Comparison of ENCODE assay signal across 25 mouse cellular contexts in the genomic region with DNA sequence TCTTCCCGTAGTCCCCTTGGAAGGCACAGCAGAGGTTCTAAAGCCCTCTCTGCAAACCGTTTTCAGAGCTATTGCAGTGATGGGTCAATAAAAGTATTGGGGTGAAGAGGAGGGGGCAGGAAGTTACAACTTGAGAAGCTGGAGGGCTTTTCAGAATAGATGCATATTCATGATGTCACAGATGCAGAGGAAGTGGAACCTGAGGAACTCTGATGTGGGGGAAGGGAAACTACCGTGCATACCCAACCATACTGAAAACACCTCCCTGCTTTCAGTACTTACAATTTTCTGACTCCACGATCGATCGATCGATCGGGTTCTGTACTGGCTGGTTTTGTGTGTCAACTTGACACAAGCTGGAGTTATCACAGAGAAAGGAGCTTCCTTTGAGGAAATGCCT. TPM values are rescaled to one million over a fixed set of nuclear protein-coding genes. Genes with fewer than 3 reads are reported as not detected.
A peak's percentile ranks its signal among the peaks of the same experiment; 100 is the strongest.
DNase-seq lines count a peak whose midpoint lies in the region; ATAC-seq and TF ChIP-seq lines count a peak whose summit lies in the region.
"Had no signal": no experiment of that assay in that cellular context is flagged by ENCODE, and none has a peak within 500 bp of the region (broad histone marks: within the 10 kb centered on the region; RNA-seq: fewer than 3 reads in every experiment).

No protein-coding gene starts in this region.

- H3K27me3 ChIP-seq in liver, postnatal 0 days (ENCODE audit: insufficient read depth, low read length), result no peaks in the 10 kb centered on the region
- H3K27me3 ChIP-seq: embryonic facial prominence, embryonic 12.5 days; forebrain, embryonic 13.5 days; forebrain, embryonic 15.5 days had no signal

- H3K4me1 ChIP-seq in liver, postnatal 0 days (ENCODE audit: insufficient read depth), result no peaks in the 10 kb centered on the region
- H3K4me1 ChIP-seq: embryonic facial prominence, embryonic 12.5 days; forebrain, embryonic 13.5 days; forebrain, embryonic 15.5 days had no signal

- DNase-seq in A20 (ENCODE audit: low read depth, low spot score), result peak; percentile 53
- DNase-seq in left cerebral cortex, adult 8-10 months (ENCODE audit: low spot score in 2 of 2), result no peak
- DNase-seq in lung, postnatal 4 days, result no peak
- no peak for DNase-seq in liver, postnatal 0 days
- DNase-seq: adrenal gland, adult 8-10 months; adrenal gland, postnatal 14 days; adrenal gland, postnatal 36 days; B cell, adult 2 months; cerebellum, adult 11-12 months; cerebellum, adult 2 months; cerebellum, adult 9-10 months; cerebellum, postnatal 10 days; cerebellum, postnatal 25 days had no signal

- TF ChIP-seq CTCF in liver, postnatal 0 days (IDR thresholded peaks at IDR 0.05; ENCODE audit: low read depth), result no peak

- no peaks in the 10 kb centered on the region for H3K9me3 ChIP-seq in liver, postnatal 0 days (ENCODE audit: low read length)
- H3K9me3 ChIP-seq: embryonic facial prominence, embryonic 10.5 days; embryonic facial prominence, embryonic 12.5 days; forebrain, embryonic 13.5 days; forebrain, embryonic 15.5 days; G1E had no signal

- 69% methylated on average over 8 of the region's 8 CpGs for WGBS in liver, postnatal 0 days (ENCODE audit: insufficient replicate concordance)

- no peak overlapping the region for H3K27ac ChIP-seq in liver, postnatal 0 days (ENCODE audit: low read depth)
- H3K27ac ChIP-seq: embryonic facial prominence, embryonic 10.5 days; embryonic facial prominence, embryonic 12.5 days; forebrain, embryonic 13.5 days; forebrain, embryonic 15.5 days had no signal

- ATAC-seq in CD4-positive, CD25-positive, alpha-beta regulatory T cell, adult 4 months, result peak; percentile 60
- ATAC-seq in activated CD4-positive, CD25-positive, alpha-beta regulatory T cell, adult 4 months, result peak; percentile 40
- no peak for ATAC-seq in liver, postnatal 0 days
- ATAC-seq: forebrain, embryonic 13.5 days; forebrain, embryonic 15.5 days had no signal

- H3K4me3 ChIP-seq in liver, postnatal 0 days (ENCODE audit: low read depth, low read length), result no peak overlapping the region
- H3K4me3 ChIP-seq: embryonic facial prominence, embryonic 10.5 days; embryonic facial prominence, embryonic 12.5 days; forebrain, embryonic 13.5 days; forebrain, embryonic 15.5 days had no signal

- no peak overlapping the region for H3K9ac ChIP-seq in liver, postnatal 0 days (replicated peaks)
- H3K9ac ChIP-seq: embryonic facial prominence, embryonic 12.5 days; forebrain, embryonic 13.5 days; forebrain, embryonic 15.5 days had no signal

- TF ChIP-seq EP300 in liver, postnatal 0 days (IDR thresholded peaks at IDR 0.05; ENCODE audit: low read depth), result no peak

- H3K4me2 ChIP-seq in liver, postnatal 0 days (ENCODE audit: low read depth, low read length), result no peak overlapping the region
- H3K4me2 ChIP-seq: embryonic facial prominence, embryonic 12.5 days; forebrain, embryonic 13.5 days; forebrain, embryonic 15.5 days had no signal

- no peaks in the 10 kb centered on the region for H3K36me3 ChIP-seq in liver, postnatal 0 days (replicated peaks; ENCODE audit: insufficient read depth, low read length)
- H3K36me3 ChIP-seq: embryonic facial prominence, embryonic 10.5 days; embryonic facial prominence, embryonic 12.5 days; forebrain, embryonic 15.5 days; G1E had no signal

RNA-seq across cellular contexts. Expression of gene Ces2a, which starts 12.6 kb away (rescaled TPM):
- polyA plus RNA-seq in CD4-positive, CD25-positive, alpha-beta regulatory T cell, adult 4 months (2017; shearing (Covaris generic)), result under 1 TPM in 1 of 2 experiments, not detected in 1; 0.38 TPM
- not detected for polyA plus RNA-seq in activated CD4-positive, CD25-positive, alpha-beta regulatory T cell, adult 4 months (2017; shearing (Covaris generic))
- not detected for total RNA-seq in left cerebral cortex, adult 8-10 months (2022)
- 150 and 159 TPM in 2 replicates for polyA plus RNA-seq in liver, postnatal 0 days (2015; fragmentation: Nextera tagmentation; extraction: Ambion mirVana)
- total RNA-seq: adrenal gland, adult 18-20 months; adrenal gland, postnatal 36 days; G1E had no signal
- polyA plus RNA-seq: cerebellum, adult 2 months; cortical plate, adult 2 months; embryonic facial prominence, embryonic 10.5 days; embryonic facial prominence, embryonic 12.5 days; embryonic facial prominence, embryonic 14.5 days; forebrain, embryonic 11.5 days; forebrain, embryonic 13.5 days; forebrain, embryonic 15.5 days; frontal cortex, adult 2 months; G1E had no signal

Comparison
In these comparisons a context has a peak if more than half of its experiments do, and no peak if none do; other contexts are left out.
1. RNA of gene Ces2a, which starts 12.6 kb away (polyA plus RNA-seq): 150 to 159 TPM in liver, postnatal 0 days; 0.38 TPM in CD4-positive, CD25-positive, alpha-beta regulatory T cell, adult 4 months and not detected in activated CD4-positive, CD25-positive, alpha-beta regulatory T cell, adult 4 months; every median in the first group is over 100 times any median in the second.